Mouse (Mus musculus) liver, embryonic 14.5 days (tissue): Measurements from ENCODE around the gene Tmem270. TPM values are rescaled to one million over a fixed set of nuclear protein-coding genes. Genes with fewer than 3 reads are reported as not detected.

Experiments
- ATAC-seq: fragments of 200-750 bp; cut with Nextera tagmentation; 2 replicates; pipeline ENCODE4 v1.8.0; 2017; ENCODE audit warnings: moderate number of reproducible peaks, mild to moderate bottlenecking, moderate library complexity; ENCODE audit not compliant: insufficient read depth
- DNase-seq, 3 experiments: peaks; one replicate each; pipeline ENCODE4 v3.0.0-alpha.2; 2012 to 2013; ENCODE audit warnings: low read depth in 3 of 3, low spot score in 3 of 3
- H3K27ac ChIP-seq: fragments of 300-500 bp; sonication (generic); 2 replicates; pipeline ENCODE4 v1.5.1; 2014; ENCODE audit warnings: moderate library complexity, mild to moderate bottlenecking, control low read depth, inconsistent platforms
- H3K27me3 ChIP-seq: fragments of 300-500 bp; sonication (generic); 2 replicates; pipeline ENCODE4 v1.6.1; 2014; ENCODE audit warnings: mild to moderate bottlenecking, low read length, moderate library complexity; ENCODE audit not compliant: control insufficient read depth, insufficient read depth
- H3K36me3 ChIP-seq: fragments of 300-500 bp; sonication (generic); replicated peaks from 2 replicates; pipeline ENCODE4 v1.6.1; 2014; ENCODE audit warnings: low read depth; ENCODE audit not compliant: control insufficient read depth, insufficient read depth
- H3K4me1 ChIP-seq, 2 experiments: fragments of 200-500 bp in 1 of 2; fragments of 300-500 bp in 1 of 2; sonication (generic) in 1 of 2; replicated peaks; 2 replicates each; pipeline ENCODE4 v1.6.1; 2012 to 2014; ENCODE audit warnings: antibody characterized with exemption in 1 of 2, inconsistent platforms in 1 of 2, low read length in 1 of 2; ENCODE audit not compliant: control insufficient read depth in 2 of 2, insufficient read depth in 2 of 2
- H3K4me2 ChIP-seq: fragments of 300-500 bp; sonication (generic); 2 replicates; pipeline ENCODE4 v1.6.1; 2014; ENCODE audit warnings: low read depth, mild to moderate bottlenecking, control low read depth, moderate library complexity
- H3K4me3 ChIP-seq, 2 experiments: fragments of 200-500 bp in 1 of 2; fragments of 300-500 bp in 1 of 2; sonication (generic) in 1 of 2; 2 replicates each; pipeline ENCODE4 v1.5.1; 2012 to 2014; ENCODE audit warnings: low read depth in 2 of 2, low read length in 2 of 2, mild to moderate bottlenecking in 2 of 2, control low read depth in 1 of 2, inconsistent platforms in 1 of 2, moderate library complexity in 1 of 2; ENCODE audit not compliant: insufficient read depth in 1 of 2
- H3K9ac ChIP-seq: fragments of 300-500 bp; sonication (generic); replicated peaks from 2 replicates; pipeline ENCODE4 v1.6.1; 2014; ENCODE audit warnings: mild to moderate bottlenecking, control low read depth, moderate library complexity
- H3K9me3 ChIP-seq: fragments of 300-500 bp; sonication (generic); 2 replicates; pipeline ENCODE4 v1.6.1; 2016; ENCODE audit warnings: low read length, mixed read lengths; ENCODE audit not compliant: control insufficient read depth
- CTCF ChIP-seq: IDR thresholded peaks from 2 replicates; pipeline ENCODE4 v1.5.1; 2016; ENCODE audit warnings: antibody characterized with exemption, low read depth, control low read depth
- EP300 ChIP-seq: IDR thresholded peaks from 2 replicates; pipeline ENCODE4 v1.6.1; 2016; ENCODE audit warnings: antibody characterized with exemption, low read depth
- WGBS: fragments of 180-500 bp; shearing (Covaris S2); extraction: QIAGEN DNeasy Blood & Tissue Kit; methylation state at CpG from one replicate; pipeline ENCODE4 v1.1.7; 2014; ENCODE audit not compliant: insufficient replicate concordance; 5-methylcytosine and 5-hydroxymethylcytosine counted together
- polyA plus RNA-seq, 2 experiments: library from polyadenylated mRNA; depleted of rRNA in 1 of 2; stranded (reverse) in 1 of 2; unstranded in 1 of 2; fragments of >200 nt; fragmentation: Nextera tagmentation in 1 of 2; extraction: Ambion mirVana in 1 of 2; gene quantifications; 2 replicates each; pipeline versions ENCODE4 v1.2.1 to v1.2.3; 2012 to 2014

Gene Tmem270
- polyA plus RNA-seq, 2 experiments, result 0.04 TPM; not detected in 1

GRCm38 (mm10) chr5:134875245-134875644 is 31.3 kb downstream of the Tmem270 start:
- Histone ChIP-seq H3K4me3 (no peak overlapping the region), H3K9ac (no peak overlapping the region), H3K27me3 (no peaks in the 10 kb centered on the region), H3K9me3 (no peaks in the 10 kb centered on the region), H3K4me1 (no peaks in the 10 kb centered on the region), H3K4me2 (no peak overlapping the region), H3K27ac (no peak overlapping the region), H3K36me3 (no peaks in the 10 kb centered on the region)
- DNase-seq (no peak), ATAC-seq (no peak)
- 68% methylated on average over 5 of the region's 5 CpGs for WGBS
- TF ChIP-seq EP300 (no peak), CTCF (no peak)

- H3K4me3 ChIP-seq, result no peak overlapping the region
- no peak for TF ChIP-seq EP300
- H3K27ac ChIP-seq, result no peak overlapping the region
- ATAC-seq, result no peak
- no peaks in the 10 kb centered on the region for H3K4me1 ChIP-seq
- H3K36me3 ChIP-seq, result no peaks in the 10 kb centered on the region
- H3K9me3 ChIP-seq, result no peaks in the 10 kb centered on the region
- no peak for DNase-seq
- 63% methylated on average over 21 of the region's 21 CpGs for WGBS
- no peak overlapping the region for H3K4me2 ChIP-seq
- H3K27me3 ChIP-seq, result no peaks in the 10 kb centered on the region
- H3K9ac ChIP-seq, result no peak overlapping the region
These were observed 32.3 kb downstream of the Tmem270 start for GRCm38 (mm10) chr5:134873956-134874879.

- no peak for DNase-seq
- Histone ChIP-seq H3K27me3 (no peaks in the 10 kb centered on the region), H3K9ac (no peak overlapping the region), H3K4me2 (no peak overlapping the region), H3K36me3 (no peaks in the 10 kb centered on the region), H3K4me3 (no peak overlapping the region), H3K27ac (no peak overlapping the region), H3K4me1 (no peaks in the 10 kb centered on the region), H3K9me3 (no peaks in the 10 kb centered on the region)
- WGBS, result 64% methylated on average over 8 of the region's 8 CpGs
- no peak for TF ChIP-seq EP300
- TF ChIP-seq CTCF, result no peak
- no peak for ATAC-seq
These were observed 33.5 kb downstream of the Tmem270 start for GRCm38 (mm10) chr5:134873034-134873433.

GRCm38 (mm10) chr5:134872597-134872996 is 33.9 kb downstream of the Tmem270 start:
- TF ChIP-seq EP300 (no peak), CTCF (no peak)
- H3K4me2 ChIP-seq, result no peak overlapping the region
- no peaks in the 10 kb centered on the region for H3K36me3 ChIP-seq
- DNase-seq, result no peak
- H3K4me3 ChIP-seq, result no peak overlapping the region
- H3K4me1 ChIP-seq, result no peaks in the 10 kb centered on the region
- no peak overlapping the region for H3K9ac ChIP-seq
- ATAC-seq, result no peak
- no peak overlapping the region for H3K27ac ChIP-seq
- no peaks in the 10 kb centered on the region for H3K27me3 ChIP-seq
- 59% methylated on average over 5 of the region's 5 CpGs for WGBS
- H3K9me3 ChIP-seq, result no peaks in the 10 kb centered on the region

GRCm38 (mm10) chr5:134868506-134868905 is 38.0 kb downstream of the Tmem270 start:
- no peak overlapping the region for H3K9ac ChIP-seq
- no peak for DNase-seq
- TF ChIP-seq EP300, result no peak
- TF ChIP-seq CTCF, result no peak
- H3K9me3 ChIP-seq, result no peaks in the 10 kb centered on the region
- H3K4me1 ChIP-seq, result no peaks in the 10 kb centered on the region
- ATAC-seq, result no peak
- H3K4me2 ChIP-seq, result no peak overlapping the region
- no peak overlapping the region for H3K27ac ChIP-seq
- H3K27me3 ChIP-seq, result no peaks in the 10 kb centered on the region
- no peaks in the 10 kb centered on the region for H3K36me3 ChIP-seq
- no peak overlapping the region for H3K4me3 ChIP-seq
- WGBS, result 42% methylated on average over 5 of the region's 5 CpGs
